Mouse (Mus musculus): ENCODE results near the gene Pde1a. TPM values are rescaled to one million over a fixed set of nuclear protein-coding genes. Genes with fewer than 3 reads are reported as not detected.
"Not testable (repeated sequence)": the region's sequence is repeated elsewhere in the genome, so short reads cannot be mapped to it uniquely, and the experiment has no call there.

The Pde1a gene
- polyA plus RNA-seq, 1 experiment from 2014 or later = 40.5 TPM

DNA sequence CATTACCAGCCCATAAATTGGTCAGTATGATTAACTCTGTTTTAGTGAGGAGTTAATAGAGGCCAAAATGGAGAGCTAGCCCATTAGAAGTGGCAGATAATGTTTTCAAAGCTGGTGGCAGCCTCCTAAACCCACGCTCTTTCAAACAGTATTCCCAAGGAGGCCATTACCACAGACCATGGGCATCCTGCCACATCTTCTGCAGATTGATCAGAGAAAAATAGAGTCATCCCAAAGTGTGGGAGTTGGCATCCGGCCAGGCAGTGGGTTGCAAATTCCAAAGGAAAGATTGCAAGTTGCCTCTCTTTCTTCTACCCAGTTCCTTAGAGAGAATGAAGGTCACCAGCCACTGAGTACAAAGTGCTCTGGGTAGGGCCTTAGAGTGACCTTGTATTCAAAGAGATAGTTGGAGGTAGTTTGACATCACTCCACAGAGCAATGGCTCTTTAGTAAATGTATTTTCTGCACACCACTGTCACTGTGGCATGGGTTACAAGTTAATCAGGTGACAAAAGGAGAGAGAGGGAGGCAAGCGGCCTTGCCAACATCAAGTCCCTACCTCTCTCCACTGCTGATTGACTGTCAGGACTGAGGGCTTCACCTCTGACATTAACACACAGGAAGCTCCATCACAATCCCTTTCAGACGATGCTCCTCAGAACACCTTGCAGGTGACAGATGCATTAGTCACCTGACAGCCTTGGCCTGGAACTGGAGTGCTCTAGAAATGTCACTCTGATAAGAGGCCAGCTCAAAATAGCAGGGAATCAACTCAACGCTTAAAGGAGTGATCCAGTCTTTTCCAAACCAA is 237.3 kb downstream of the Pde1a start:
- Histone ChIP-seq H3K9ac (no peak overlapping the region), H3K27me3 (replicated peaks) (no peaks in the 10 kb centered on the region), H3K4me1 (replicated peaks) (peaks cover 14% of the 10 kb centered on the region), H3K36me3 (no peaks in the 10 kb centered on the region), H3K27ac (ENCODE audit: poor library complexity, severe bottlenecking) (no peak overlapping the region), H3K4me3 (no peak overlapping the region), H3K9me3 (replicated peaks) (no peaks in the 10 kb centered on the region), H3K4me2 (no peak overlapping the region)
- WGBS = 43% methylated on average over 5 of the region's 5 CpGs
- no peak; the same call in 1 of the 2 replicates for ATAC-seq (ENCODE audit: insufficient number of reproducible peaks, low FRiP score)

DNA sequence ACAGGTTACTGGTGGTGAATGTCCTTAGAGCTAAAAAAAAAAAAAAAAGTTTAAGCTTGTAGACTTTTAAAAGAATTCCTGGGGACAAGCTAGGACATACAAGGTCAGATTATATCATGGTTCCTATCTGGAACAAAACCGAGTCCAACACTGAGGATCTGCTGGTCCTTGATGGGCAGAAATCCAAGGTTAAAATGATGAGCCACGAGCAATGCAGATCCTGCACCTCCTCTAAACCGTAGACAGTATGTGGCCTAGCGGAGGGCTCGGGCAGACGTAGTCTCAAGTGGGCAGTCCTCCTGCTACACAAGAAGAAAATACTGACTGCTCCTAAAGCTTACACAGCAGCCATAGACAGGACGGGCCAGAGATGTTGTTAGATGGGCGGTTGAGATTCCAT is 238.5 kb downstream of the Pde1a start:
- no peak overlapping the region for H3K27ac ChIP-seq (ENCODE audit: poor library complexity, severe bottlenecking)
- H3K27me3 ChIP-seq (replicated peaks) = no peaks in the 10 kb centered on the region
- H3K4me3 ChIP-seq = no peak overlapping the region
- peaks cover 14% of the 10 kb centered on the region for H3K4me1 ChIP-seq (replicated peaks)
- H3K9ac ChIP-seq = no peak overlapping the region
- H3K4me2 ChIP-seq = no peak overlapping the region
- WGBS = 71% methylated on average over 8 of the region's 8 CpGs
- no peaks in the 10 kb centered on the region for H3K36me3 ChIP-seq
- H3K9me3 ChIP-seq (replicated peaks) = no peaks in the 10 kb centered on the region
- ATAC-seq (ENCODE audit: insufficient number of reproducible peaks, low FRiP score) = no peak

DNA sequence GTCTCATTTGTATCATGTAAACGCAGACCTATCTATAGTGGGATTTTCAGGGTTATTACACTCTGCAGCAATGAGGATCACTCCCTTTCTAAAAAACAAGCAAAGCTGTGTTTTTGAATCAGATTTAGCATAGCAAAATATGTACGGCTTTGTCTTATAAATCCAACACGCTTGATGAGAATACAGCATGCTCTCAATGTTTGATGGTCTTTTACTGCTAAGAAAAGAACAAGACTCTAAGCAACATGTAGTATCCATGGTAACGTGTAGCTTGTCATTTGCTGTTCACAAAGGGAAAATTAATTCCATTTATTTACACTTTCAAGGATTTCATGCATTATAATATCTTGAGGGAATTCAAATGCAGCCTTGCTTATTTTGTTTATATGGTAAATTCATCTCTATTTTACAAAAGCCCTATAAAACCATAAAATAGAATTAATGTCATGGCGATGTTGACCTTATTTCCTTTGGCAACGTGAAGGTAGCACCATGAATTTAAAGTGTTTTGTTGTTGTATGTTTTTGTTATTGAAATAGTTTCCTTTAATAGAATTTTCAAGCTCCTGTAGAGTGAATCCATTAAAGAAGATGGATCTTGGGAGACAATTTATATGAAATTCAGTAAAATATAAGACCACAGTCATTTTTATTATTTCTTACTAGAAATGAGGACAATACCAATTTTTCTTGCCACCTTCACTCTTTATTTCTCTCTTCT is 245.5 kb downstream of the Pde1a start:
- Histone ChIP-seq H3K4me1 (replicated peaks) (no peaks in the 10 kb centered on the region), H3K4me3 (no peak overlapping the region), H3K27ac (ENCODE audit: poor library complexity, severe bottlenecking) (no peak overlapping the region), H3K9me3 (replicated peaks) (no peaks in the 10 kb centered on the region), H3K36me3 (no peaks in the 10 kb centered on the region), H3K4me2 (no peak overlapping the region), H3K27me3 (replicated peaks) (no peaks in the 10 kb centered on the region), H3K9ac (no peak overlapping the region)
- WGBS = 88% methylated on average over 6 of the region's 6 CpGs
- no peak for ATAC-seq (ENCODE audit: insufficient number of reproducible peaks, low FRiP score)

DNA sequence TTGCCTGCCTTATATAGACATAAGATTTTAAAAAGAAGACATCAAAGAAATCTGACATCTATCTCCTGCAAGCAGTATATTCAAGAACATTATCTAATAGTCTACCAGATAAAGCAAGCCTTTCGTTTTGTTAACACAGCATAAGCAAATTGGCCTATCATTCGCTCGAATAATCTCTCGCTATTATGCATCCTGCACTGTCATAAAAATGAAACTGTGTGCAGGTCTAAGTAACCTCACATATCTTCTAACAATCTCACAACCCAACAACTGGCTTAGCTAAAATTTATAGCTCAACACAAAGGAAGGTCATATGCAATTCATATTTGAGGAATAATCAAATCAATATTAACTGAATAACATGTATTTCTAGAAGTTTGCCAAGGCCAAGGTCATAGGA is 246.0 kb downstream of the Pde1a start:
- Histone ChIP-seq H3K27me3 (replicated peaks) (no peaks in the 10 kb centered on the region), H3K9ac (no peak overlapping the region), H3K27ac (ENCODE audit: poor library complexity, severe bottlenecking) (no peak overlapping the region), H3K4me3 (no peak overlapping the region), H3K4me1 (replicated peaks) (no peaks in the 10 kb centered on the region), H3K9me3 (replicated peaks) (no peaks in the 10 kb centered on the region), H3K36me3 (no peaks in the 10 kb centered on the region), H3K4me2 (no peak overlapping the region)
- no peak for ATAC-seq (ENCODE audit: insufficient number of reproducible peaks, low FRiP score)
- 81% methylated on average over 4 of the region's 4 CpGs for whole genome bisulfite sequencing

DNA sequence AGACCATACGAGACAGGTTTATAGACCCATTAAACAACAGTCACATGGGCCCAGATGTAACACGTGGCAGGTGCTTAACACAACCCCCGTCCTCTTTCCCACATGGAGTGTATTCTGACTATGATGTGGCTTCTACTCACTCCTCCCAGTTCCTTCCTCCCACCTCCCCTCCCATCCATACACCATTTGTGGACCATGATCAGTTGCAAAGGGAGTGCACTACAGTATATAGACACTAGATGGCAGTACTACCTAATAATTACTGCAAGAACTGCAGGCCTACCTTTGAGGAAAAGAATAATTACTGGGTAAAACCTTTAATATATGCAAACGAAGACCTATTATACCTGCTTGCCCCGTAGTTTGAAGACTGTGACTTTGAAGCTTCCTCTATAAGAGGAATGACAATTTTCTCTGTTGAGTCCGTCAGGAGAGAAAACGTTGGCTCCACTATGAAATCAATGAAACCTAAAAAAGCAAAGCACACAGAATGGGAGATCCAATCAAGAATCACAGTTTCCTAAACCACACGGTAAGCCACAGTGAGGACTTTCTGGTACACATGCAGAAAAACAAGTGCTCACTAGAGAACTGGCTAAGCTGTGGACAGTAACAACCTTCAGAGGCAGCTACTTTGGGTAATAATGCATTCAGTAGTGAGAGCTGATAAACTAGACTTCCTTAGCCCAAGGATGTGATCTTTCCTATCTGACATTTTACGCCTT is 263.8 kb downstream of the Pde1a start:
- Histone ChIP-seq H3K27me3 (replicated peaks) (peaks cover 12% of the 10 kb centered on the region), H3K9me3 (replicated peaks) (no peaks in the 10 kb centered on the region), H3K36me3 (no peaks in the 10 kb centered on the region), H3K4me2 (no peak overlapping the region), H3K9ac (no peak overlapping the region), H3K27ac (ENCODE audit: poor library complexity, severe bottlenecking) (no peak overlapping the region), H3K4me3 (no peak overlapping the region), H3K4me1 (replicated peaks) (0 out of 2 replicates have a peak, but pooled peaks cover 3% of the 10 kb centered on the region)
- WGBS = 37% methylated on average over 9 of the region's 9 CpGs
- ATAC-seq (ENCODE audit: insufficient number of reproducible peaks, low FRiP score) = no peak

DNA sequence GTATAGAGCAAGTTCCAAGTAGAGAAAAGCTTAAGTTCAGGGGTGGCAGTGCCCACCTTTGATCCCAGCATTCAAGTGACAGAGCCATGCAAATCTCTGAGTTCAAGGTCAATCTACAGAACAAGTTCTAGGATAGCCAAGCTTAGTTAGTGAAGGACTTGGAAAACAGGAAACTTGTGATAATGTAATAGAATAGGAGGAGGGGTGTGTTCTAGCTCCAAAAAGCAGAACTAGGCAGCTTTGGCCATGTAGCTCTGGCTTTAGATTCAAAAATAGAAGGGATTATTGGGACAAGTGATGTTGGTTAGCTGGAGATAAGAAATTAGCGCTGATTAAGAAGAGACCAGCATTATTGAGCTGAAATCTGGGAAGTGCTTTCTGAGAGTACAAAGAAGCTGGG is 272.4 kb downstream of the Pde1a start:
- Histone ChIP-seq H3K27me3 (replicated peaks) (no peaks in the 10 kb centered on the region), H3K4me1 (replicated peaks) (no peaks in the 10 kb centered on the region), H3K27ac (ENCODE audit: poor library complexity, severe bottlenecking) (no peak overlapping the region), H3K4me2 (no peak overlapping the region), H3K36me3 (no peaks in the 10 kb centered on the region), H3K4me3 (no peak overlapping the region), H3K9me3 (replicated peaks) (no peaks in the 10 kb centered on the region), H3K9ac (no peak overlapping the region)
- ATAC-seq (ENCODE audit: insufficient number of reproducible peaks, low FRiP score) = no peak
- WGBS = 66% methylated on average over 1 of the region's 1 CpGs

DNA sequence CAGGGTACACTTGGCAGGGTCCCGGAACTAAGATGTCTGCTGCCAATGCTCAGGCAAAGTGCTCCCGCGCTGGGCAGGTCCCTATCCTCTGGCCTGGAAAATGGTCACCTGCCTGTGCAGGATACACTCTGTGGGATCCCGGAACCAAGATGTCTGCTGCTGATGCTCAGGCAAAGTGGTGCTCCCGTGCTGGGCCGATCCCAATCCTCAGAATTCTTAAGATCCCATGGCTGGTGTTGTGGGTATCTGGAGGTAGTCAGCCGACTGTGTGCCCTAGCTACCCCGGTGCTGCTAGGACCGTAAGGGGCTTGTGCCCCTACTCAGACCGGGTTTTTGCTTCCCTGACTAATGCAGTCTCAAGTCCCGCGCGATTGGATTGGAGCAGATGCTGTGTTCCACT is 281.9 kb downstream of the Pde1a start:
- ATAC-seq (ENCODE audit: insufficient number of reproducible peaks, low FRiP score); H3K27me3 ChIP-seq (replicated peaks): not testable (repeated sequence)
- 78% methylated on average over 13 of the region's 13 CpGs for WGBS

DNA sequence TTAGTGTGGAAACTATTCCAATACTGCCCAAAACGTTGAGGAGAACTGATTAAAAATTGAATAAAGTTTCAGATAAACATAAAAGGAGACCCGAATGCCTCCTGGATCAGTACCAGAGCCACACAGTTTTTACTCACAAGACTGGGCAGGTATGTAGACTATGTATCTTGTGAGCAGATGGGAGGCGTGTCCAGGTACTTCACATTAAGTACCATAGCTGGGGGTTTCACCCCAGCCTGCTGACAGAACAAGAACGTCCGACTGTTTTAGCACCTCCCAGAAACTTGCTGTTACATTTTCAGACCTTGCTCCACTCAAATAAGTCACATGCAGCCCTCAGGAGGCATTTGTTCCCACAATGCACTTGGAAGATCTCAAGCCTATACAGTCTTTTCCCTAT is 289.7 kb downstream of the Pde1a start:
- no peak for ATAC-seq (ENCODE audit: insufficient number of reproducible peaks, low FRiP score)
- H3K36me3 ChIP-seq = no peaks in the 10 kb centered on the region
- 57% methylated on average over 5 of the region's 5 CpGs for WGBS

More for the DNA sequence above, 281.9 kb downstream of the Pde1a start:
- H3K9ac ChIP-seq; H3K4me3 ChIP-seq; H3K36me3 ChIP-seq; H3K9me3 ChIP-seq (replicated peaks); H3K4me2 ChIP-seq; H3K27ac ChIP-seq (ENCODE audit: poor library complexity, severe bottlenecking); H3K4me1 ChIP-seq (replicated peaks): not testable (repeated sequence)

DNA sequence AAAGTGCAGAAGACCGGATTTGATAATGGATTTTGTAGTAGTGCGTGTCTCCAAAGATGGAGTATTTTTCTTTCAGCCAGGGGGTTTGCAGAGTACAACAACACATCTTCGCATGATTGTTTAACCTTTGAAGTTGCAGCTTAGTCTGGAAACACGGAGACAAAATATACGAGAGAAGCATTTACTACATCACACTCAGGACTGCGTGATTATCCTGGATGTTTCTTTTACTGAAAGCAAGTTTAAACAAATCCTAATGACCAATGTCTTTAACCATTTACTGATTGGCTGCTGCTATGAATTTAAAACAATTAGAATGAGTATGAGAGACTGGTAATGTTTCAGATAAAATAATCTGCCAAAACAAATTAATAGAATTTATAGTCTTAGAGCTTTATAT is 290.2 kb downstream of the Pde1a start:
- H3K36me3 ChIP-seq = no peaks in the 10 kb centered on the region
- H3K27me3 ChIP-seq (replicated peaks) = no peaks in the 10 kb centered on the region
- no peak overlapping the region for H3K4me2 ChIP-seq
- H3K9ac ChIP-seq = no peak overlapping the region
- H3K27ac ChIP-seq (ENCODE audit: poor library complexity, severe bottlenecking) = no peak overlapping the region
- H3K4me3 ChIP-seq = no peak overlapping the region
- no peaks in the 10 kb centered on the region for H3K9me3 ChIP-seq (replicated peaks)
- WGBS = 77% methylated on average over 6 of the region's 6 CpGs
- no peaks in the 10 kb centered on the region for H3K4me1 ChIP-seq (replicated peaks)
- ATAC-seq (ENCODE audit: insufficient number of reproducible peaks, low FRiP score) = no peak

More for the DNA sequence above, 289.7 kb downstream of the Pde1a start:
- no peaks in the 10 kb centered on the region for H3K4me1 ChIP-seq (replicated peaks)
- no peak overlapping the region for H3K9ac ChIP-seq
- no peak overlapping the region for H3K4me3 ChIP-seq
- H3K9me3 ChIP-seq (replicated peaks) = no peaks in the 10 kb centered on the region
- no peak overlapping the region for H3K4me2 ChIP-seq
- H3K27ac ChIP-seq (ENCODE audit: poor library complexity, severe bottlenecking) = no peak overlapping the region
- no peaks in the 10 kb centered on the region for H3K27me3 ChIP-seq (replicated peaks)

DNA sequence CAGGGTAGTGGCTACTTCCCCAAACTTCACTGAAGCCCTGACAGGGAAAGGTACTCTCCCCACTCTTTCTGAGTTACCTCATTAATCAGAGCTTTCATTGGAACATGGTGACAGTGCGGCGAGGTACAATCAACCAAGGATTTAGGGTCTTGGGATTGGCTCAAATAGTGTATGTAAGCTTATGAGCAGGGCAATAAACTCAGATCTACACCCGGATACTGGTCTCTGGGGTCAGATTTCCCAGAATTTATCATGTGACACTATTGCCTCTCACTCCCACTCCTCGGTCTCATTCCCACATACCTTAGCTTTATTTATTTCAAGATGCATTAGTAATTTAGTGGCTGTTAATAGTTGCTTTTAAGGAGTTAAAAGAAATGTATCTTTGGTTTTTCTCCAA is 303.4 kb downstream of the Pde1a start:
- H3K4me2 ChIP-seq = no peak overlapping the region
- no peak overlapping the region for H3K4me3 ChIP-seq
- no peaks in the 10 kb centered on the region for H3K36me3 ChIP-seq
- no peaks in the 10 kb centered on the region for H3K4me1 ChIP-seq (replicated peaks)
- H3K9ac ChIP-seq = no peak overlapping the region
- no peaks in the 10 kb centered on the region for H3K27me3 ChIP-seq (replicated peaks)
- no peak for ATAC-seq (ENCODE audit: insufficient number of reproducible peaks, low FRiP score)
- no peak overlapping the region for H3K27ac ChIP-seq (ENCODE audit: poor library complexity, severe bottlenecking)
- H3K9me3 ChIP-seq (replicated peaks) = no peaks in the 10 kb centered on the region
- WGBS = 84% methylated on average over 4 of the region's 4 CpGs

DNA sequence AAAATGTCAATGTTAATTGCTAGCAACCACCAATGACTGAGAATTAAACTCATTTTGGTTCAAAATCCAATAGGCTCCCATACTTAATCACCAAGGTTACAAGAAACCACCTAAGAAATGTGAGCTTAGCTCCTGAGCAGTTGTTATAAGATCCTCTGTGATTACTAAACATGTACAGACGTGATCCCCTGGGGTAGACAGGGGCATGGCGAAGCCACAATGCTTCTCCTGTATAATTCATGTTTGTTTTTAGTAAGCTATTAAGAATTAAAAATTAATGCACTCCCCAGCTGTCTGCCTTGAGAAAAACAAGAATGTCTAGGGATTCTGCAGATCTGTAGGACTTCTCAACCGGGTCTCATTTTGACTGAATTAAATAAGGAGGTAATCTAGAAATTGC is 309.7 kb downstream of the Pde1a start:
- no peak overlapping the region for H3K4me3 ChIP-seq
- H3K9me3 ChIP-seq (replicated peaks) = no peaks in the 10 kb centered on the region
- H3K36me3 ChIP-seq = no peaks in the 10 kb centered on the region
- no peaks in the 10 kb centered on the region for H3K4me1 ChIP-seq (replicated peaks)
- no peak for ATAC-seq (ENCODE audit: insufficient number of reproducible peaks, low FRiP score)
- 85% methylated on average over 3 of the region's 3 CpGs for WGBS
- H3K4me2 ChIP-seq = no peak overlapping the region
- H3K9ac ChIP-seq = no peak overlapping the region
- H3K27me3 ChIP-seq (replicated peaks) = no peaks in the 10 kb centered on the region
- no peak overlapping the region for H3K27ac ChIP-seq (ENCODE audit: poor library complexity, severe bottlenecking)

Data from heart, embryonic 12.5 days (tissue).